30 mouse cellular contexts compared by ENCODE assay signal in the genomic region with DNA sequence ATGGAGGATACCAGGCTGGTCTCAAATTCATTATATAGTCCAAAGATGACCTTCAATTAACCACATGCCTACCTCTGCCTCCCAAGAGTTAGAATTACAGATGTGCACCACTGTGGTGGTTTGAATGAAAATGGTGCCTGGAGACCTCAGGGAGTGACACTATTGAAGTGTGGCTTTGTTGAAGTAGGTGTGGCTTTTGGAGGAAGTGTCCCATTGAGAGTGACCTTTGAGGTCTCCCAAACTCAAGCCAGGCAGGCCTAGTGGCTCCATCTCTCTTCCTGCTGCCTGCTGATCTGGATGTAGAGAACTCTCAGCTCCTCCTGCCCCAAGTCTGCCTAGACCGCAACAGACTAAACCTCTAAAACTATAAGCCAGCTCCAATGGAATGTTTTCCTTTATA. TPM values are rescaled to one million over a fixed set of nuclear protein-coding genes. Genes with fewer than 3 reads are reported as not detected.
DNase-seq lines count a peak whose midpoint lies in the region; ATAC-seq and TF ChIP-seq lines count a peak whose summit lies in the region.
"Had no signal": no experiment of that assay in that cellular context is flagged by ENCODE, and none has a peak within 500 bp of the region (broad histone marks: within the 10 kb centered on the region; RNA-seq: fewer than 3 reads in every experiment).

No protein-coding gene starts in this region.

- 77% methylated on average over 1 of the region's 1 CpGs for WGBS in midbrain, embryonic 11.5 days
- 93% methylated on average over 1 of the region's 1 CpGs for WGBS in midbrain, embryonic 16.5 days

- H3K4me2 ChIP-seq in midbrain, embryonic 11.5 days = no peak overlapping the region
- H3K4me2 ChIP-seq in midbrain, embryonic 16.5 days (ENCODE audit: low read length) = no peak overlapping the region
- H3K4me2 ChIP-seq: embryonic facial prominence, embryonic 12.5 days; forebrain, embryonic 13.5 days; forebrain, embryonic 15.5 days had no signal

- no peak overlapping the region for H3K9ac ChIP-seq in midbrain, embryonic 11.5 days (ENCODE audit: low read length)
- no peak overlapping the region for H3K9ac ChIP-seq in midbrain, embryonic 16.5 days (ENCODE audit: low read depth, low read length)
- no peak overlapping the region for H3K9ac ChIP-seq in ES-E14 (ENCODE audit: insufficient read depth, low read depth, low read length, poor library complexity, severe bottlenecking)
- H3K9ac ChIP-seq: embryonic facial prominence, embryonic 12.5 days; forebrain, embryonic 13.5 days; forebrain, embryonic 15.5 days; forebrain, postnatal 0 days had no signal

- intact Hi-C loops in heart, postnatal 10 days (cut with DNase I) = no loop called here

- DNase-seq in heart, adult 11 months = peak; percentile 58
- no peak for DNase-seq in heart, postnatal 10 days
- peak; percentile 78 for DNase-seq in midbrain, embryonic 11.5 days (ENCODE audit: low spot score, missing footprints)
- DNase-seq in ES-E14 (ENCODE audit: low read depth, low spot score) = no peak
- DNase-seq in ZHBTc4 (ENCODE audit: low read depth, low spot score) = peak; percentile 76
- no peak for DNase-seq in testis, postnatal 14 days (ENCODE audit: low spot score)
- DNase-seq in cerebellum, adult 11 months = no peak
- DNase-seq: adrenal gland, adult 2 months; adrenal gland, postnatal 10 days; adrenal gland, postnatal 25 days; B cell, adult 2 months; cerebellum, adult 11-12 months; cerebellum, adult 2 months; cerebellum, adult 9-10 months; cerebellum, postnatal 10 days; cerebellum, postnatal 25 days; forebrain, postnatal 0 days had no signal

- no peak overlapping the region for H3K4me3 ChIP-seq in midbrain, embryonic 11.5 days (ENCODE audit: low read depth, low read length)
- H3K4me3 ChIP-seq in midbrain, embryonic 16.5 days (ENCODE audit: low read depth, low read length) = no peak overlapping the region
- H3K4me3 ChIP-seq in ES-E14 (ENCODE audit: insufficient read depth in 1 of 2, low read depth in 1 of 2, low read length in 2 of 2, poor library complexity in 1 of 2, severe bottlenecking in 1 of 2) = no peak overlapping the region
- H3K4me3 ChIP-seq: embryonic facial prominence, embryonic 10.5 days; embryonic facial prominence, embryonic 12.5 days; forebrain, embryonic 13.5 days; forebrain, embryonic 15.5 days had no signal

- no peak overlapping the region for H3K27ac ChIP-seq in midbrain, embryonic 11.5 days (ENCODE audit: low read depth, low read length)
- no peak overlapping the region for H3K27ac ChIP-seq in midbrain, embryonic 16.5 days (ENCODE audit: low read length)
- peak overlapping the region; percentile 32; the same call in 1 of the 2 replicates for H3K27ac ChIP-seq in ES-E14 (ENCODE audit: insufficient read depth, low read depth, low read length, poor library complexity, severe bottlenecking)
- H3K27ac ChIP-seq: embryonic facial prominence, embryonic 12.5 days; forebrain, embryonic 13.5 days; forebrain, embryonic 15.5 days had no signal

- no peaks in the 10 kb centered on the region for H3K36me3 ChIP-seq in midbrain, embryonic 11.5 days (ENCODE audit: control insufficient read depth, insufficient read depth, low read length)
- no peaks in the 10 kb centered on the region for H3K36me3 ChIP-seq in midbrain, embryonic 16.5 days (ENCODE audit: control insufficient read depth, insufficient read depth, low read length)
- peaks cover 2% of the 10 kb centered on the region; the same call in 1 of the 2 replicates for H3K36me3 ChIP-seq in ES-E14 (ENCODE audit: control insufficient read depth, insufficient read depth, low read length, poor library complexity, severe bottlenecking)
- H3K36me3 ChIP-seq: embryonic facial prominence, embryonic 10.5 days; embryonic facial prominence, embryonic 12.5 days; forebrain, embryonic 15.5 days had no signal

- no peaks in the 10 kb centered on the region for H3K27me3 ChIP-seq in midbrain, embryonic 11.5 days (ENCODE audit: control insufficient read depth, insufficient read depth, low read length)
- no peaks in the 10 kb centered on the region for H3K27me3 ChIP-seq in midbrain, embryonic 16.5 days (ENCODE audit: control insufficient read depth, insufficient read depth, low read depth, low read length)
- H3K27me3 ChIP-seq: CH12.LX; embryonic facial prominence, embryonic 12.5 days; forebrain, embryonic 13.5 days; forebrain, embryonic 15.5 days had no signal

- no peaks in the 10 kb centered on the region for H3K9me3 ChIP-seq in midbrain, embryonic 11.5 days (ENCODE audit: control insufficient read depth, low read length)
- no peaks in the 10 kb centered on the region for H3K9me3 ChIP-seq in midbrain, embryonic 16.5 days (replicated peaks; ENCODE audit: control insufficient read depth, low read length, poor library complexity, severe bottlenecking)
- no peaks in the 10 kb centered on the region for H3K9me3 ChIP-seq in ES-E14 (ENCODE audit: control insufficient read depth, insufficient read depth, low read depth, low read length)
- H3K9me3 ChIP-seq: embryonic facial prominence, embryonic 10.5 days; embryonic facial prominence, embryonic 12.5 days; forebrain, embryonic 13.5 days; forebrain, embryonic 15.5 days had no signal

- no peaks in the 10 kb centered on the region for H3K4me1 ChIP-seq in midbrain, embryonic 11.5 days (ENCODE audit: control insufficient read depth, insufficient read depth, low read length)
- H3K4me1 ChIP-seq in midbrain, embryonic 16.5 days (ENCODE audit: control insufficient read depth, insufficient read depth, low read length) = no peaks in the 10 kb centered on the region
- H3K4me1 ChIP-seq in ES-E14 (ENCODE audit: control insufficient read depth in 2 of 2, insufficient read depth in 2 of 2, low read length in 2 of 2, poor library complexity in 1 of 2) = no peaks in the 10 kb centered on the region
- H3K4me1 ChIP-seq: embryonic facial prominence, embryonic 12.5 days; forebrain, embryonic 13.5 days; forebrain, embryonic 15.5 days had no signal

- ATAC-seq in midbrain, embryonic 11.5 days (ENCODE audit: low FRiP score) = no peak
- no peak for ATAC-seq in midbrain, embryonic 16.5 days
- ATAC-seq: CD4-positive, CD25-positive, alpha-beta regulatory T cell, adult 4 months; forebrain, embryonic 13.5 days; forebrain, embryonic 15.5 days; forebrain, postnatal 0 days had no signal

- in situ Hi-C loops in ES-E14 (cut with MboI; ENCODE audit: low sequenced_read_pairs in 2 of 2, unreplicated experiment in 2 of 2) = no loop called here

TF ChIP-seq in ES-E14, 5 proteins besides CTCF, POLR2A, EP300 and RAD21:
- no peak for TF ChIP-seq CHD2 (IDR thresholded peaks at IDR 0.05; ENCODE audit: low read depth, low read length)
- no peak for TF ChIP-seq ZC3H11A (IDR thresholded peaks at IDR 0.05; ENCODE audit: borderline replicate concordance, low read depth, low read length)
- no peak for TF ChIP-seq HCFC1 (IDR thresholded peaks at IDR 0.05; ENCODE audit: borderline replicate concordance, insufficient read depth, low read length)
- no peak for TF ChIP-seq MAFK (IDR thresholded peaks at IDR 0.05; ENCODE audit: insufficient read depth, low read depth, low read length)
- no peak for TF ChIP-seq ZNF384 (IDR thresholded peaks at IDR 0.05; ENCODE audit: low read depth, low read length)
TF ChIP-seq in ES-E14: peak in this region for 0.

RNA-seq across cellular contexts. Expression of gene Zfp90, which starts 27.6 kb away (rescaled TPM):
- total RNA-seq in heart, postnatal 10 days (2021) = 1 to 10 TPM; 8.1 to 9.1 TPM
- polyA plus RNA-seq in midbrain, embryonic 11.5 days (2014; fragmentation: Nextera tagmentation; extraction: Ambion mirVana) = 32.1 and 35.9 TPM in 2 replicates
- polyA plus RNA-seq in midbrain, embryonic 16.5 days (2015; fragmentation: Nextera tagmentation; extraction: Ambion mirVana) = 45.3 and 45.9 TPM in 2 replicates
- 5.7 and 6.0 TPM in 2 replicates for total RNA-seq in ES-E14 (2012; rRNA removed)

RNA-seq across cellular contexts. Expression of gene 6030452D12Rik, which starts 57.6 kb away (rescaled TPM):
- not detected for total RNA-seq in heart, postnatal 10 days (2021)
- polyA plus RNA-seq in midbrain, embryonic 11.5 days (2014; fragmentation: Nextera tagmentation; extraction: Ambion mirVana) = not detected in 2 replicates
- not detected in 2 replicates for polyA plus RNA-seq in midbrain, embryonic 16.5 days (2015; fragmentation: Nextera tagmentation; extraction: Ambion mirVana)
- not detected in 2 replicates for total RNA-seq in ES-E14 (2012; rRNA removed)
- total RNA-seq: adrenal gland, adult 2 months; adrenal gland, postnatal 10 days; adrenal gland, postnatal 25 days; adrenal gland, postnatal 4 days; CH12.LX; forebrain, postnatal 0 days; MEL had no signal
- polyA plus RNA-seq: adrenal gland, adult 2 months; brain, embryonic 14.5 days; CD4-positive, CD25-positive, alpha-beta regulatory T cell, adult 4 months; cerebellum, adult 2 months; cortical plate, adult 2 months; embryonic facial prominence, embryonic 10.5 days; embryonic facial prominence, embryonic 12.5 days; embryonic facial prominence, embryonic 14.5 days; forebrain, embryonic 11.5 days; forebrain, embryonic 13.5 days; forebrain, embryonic 15.5 days; forebrain, postnatal 0 days had no signal

Comparison
In these comparisons a context has a peak if more than half of its experiments do, and no peak if none do; other contexts are left out.
1. DNase-seq: peak in heart, adult 11 months (single experiment), midbrain, embryonic 11.5 days (single experiment) and ZHBTc4 (single experiment); none in heart, postnatal 10 days (0 of 2), ES-E14 (single experiment), testis, postnatal 14 days (single experiment) and cerebellum, adult 11 months (single experiment).